In genomic region chr6:29211146-29211545, GRCm38 (mm10) we compare ENCODE assay signal across 8 mouse cellular contexts. TPM values are rescaled to one million over a fixed set of nuclear protein-coding genes. Genes with fewer than 3 reads are reported as not detected.
A peak's percentile ranks its signal among the peaks of the same experiment; 100 is the strongest.
DNase-seq lines count a peak whose midpoint lies in the region; ATAC-seq lines count a peak whose summit lies in the region.

No protein-coding gene starts in this region.

- H3K4me3 ChIP-seq in liver, embryonic 11.5 days (ENCODE audit: low read depth, low read length) = peak overlapping the region; percentile 66
- H3K4me3 ChIP-seq in hindbrain, embryonic 11.5 days (ENCODE audit: low read depth, low read length) = peak overlapping the region; percentile 60
- peak overlapping the region; percentile 64 for H3K4me3 ChIP-seq in midbrain, embryonic 14.5 days (replicated peaks; ENCODE audit: low read depth, low read length)

- ATAC-seq in liver, embryonic 11.5 days (replicated peaks; ENCODE audit: low FRiP score) = no peak
- ATAC-seq in hindbrain, embryonic 11.5 days (ENCODE audit: low FRiP score) = no peak
- ATAC-seq in midbrain, embryonic 14.5 days (ENCODE audit: low FRiP score, low TSS enrichment) = no peak

- 19% methylated on average over 7 of the region's 7 CpGs for WGBS in liver, embryonic 11.5 days
- WGBS in hindbrain, embryonic 11.5 days = 33% methylated on average over 7 of the region's 7 CpGs
- 34% methylated on average over 7 of the region's 7 CpGs for WGBS in midbrain, embryonic 14.5 days

- no peak for DNase-seq in liver, embryonic 11.5 days (ENCODE audit: low spot score)
- DNase-seq in liver = no peak
- DNase-seq in cerebellum, adult 18-20 months = peak; percentile 73 to 80
- DNase-seq in hindbrain, embryonic 11.5 days (ENCODE audit: low spot score) = no peak
- DNase-seq in midbrain, embryonic 14.5 days = peak; percentile 17
- DNase-seq in gastrocnemius, adult 8-10 months (ENCODE audit: low spot score in 2 of 2) = no peak
- no peak for DNase-seq in layer of hippocampus, postnatal 10 days (ENCODE audit: low spot score in 2 of 2)
- no peak for DNase-seq in frontal cortex, postnatal 14 days (ENCODE audit: low spot score in 2 of 2)

- H3K4me2 ChIP-seq in liver, embryonic 11.5 days = peak overlapping the region; percentile 95
- peak overlapping the region; percentile 87 for H3K4me2 ChIP-seq in hindbrain, embryonic 11.5 days (replicated peaks; ENCODE audit: low read depth, low read length)
- H3K4me2 ChIP-seq in midbrain, embryonic 14.5 days (ENCODE audit: low read length) = peak overlapping the region; percentile 84

- H3K27me3 ChIP-seq in liver, embryonic 11.5 days (replicated peaks; ENCODE audit: control insufficient read depth, insufficient read depth, low read length) = peaks cover 19% of the 10 kb centered on the region
- peaks cover 18% of the 10 kb centered on the region for H3K27me3 ChIP-seq in hindbrain, embryonic 11.5 days (ENCODE audit: control insufficient read depth, insufficient read depth, low read length)
- peaks cover 8% of the 10 kb centered on the region; the same call in 1 of the 2 replicates for H3K27me3 ChIP-seq in midbrain, embryonic 14.5 days (ENCODE audit: control insufficient read depth, insufficient read depth, low read length)

- no peaks in the 10 kb centered on the region for H3K9me3 ChIP-seq in liver, embryonic 11.5 days (ENCODE audit: control insufficient read depth, low read length)
- no peaks in the 10 kb centered on the region for H3K9me3 ChIP-seq in hindbrain, embryonic 11.5 days (ENCODE audit: control insufficient read depth, low read length)
- no peaks in the 10 kb centered on the region for H3K9me3 ChIP-seq in midbrain, embryonic 14.5 days (ENCODE audit: control insufficient read depth, low read length)

- peaks cover 21% of the 10 kb centered on the region for H3K4me1 ChIP-seq in liver, embryonic 11.5 days (replicated peaks; ENCODE audit: control insufficient read depth, insufficient read depth, low read length)
- peaks cover 17% of the 10 kb centered on the region for H3K4me1 ChIP-seq in hindbrain, embryonic 11.5 days (replicated peaks; ENCODE audit: control insufficient read depth, insufficient read depth, low read length)
- H3K4me1 ChIP-seq in midbrain, embryonic 14.5 days (ENCODE audit: control insufficient read depth, insufficient read depth, low read length) = peaks cover 48% of the 10 kb centered on the region

- H3K36me3 ChIP-seq in liver, embryonic 11.5 days (ENCODE audit: control insufficient read depth, insufficient read depth, low read length) = no peaks in the 10 kb centered on the region
- 0 out of 2 replicates have a peak, but pooled peaks cover 2% of the 10 kb centered on the region for H3K36me3 ChIP-seq in hindbrain, embryonic 11.5 days (ENCODE audit: control insufficient read depth, insufficient read depth, low read length)
- peaks cover 8% of the 10 kb centered on the region for H3K36me3 ChIP-seq in midbrain, embryonic 14.5 days (ENCODE audit: control insufficient read depth, insufficient read depth, low read length)

- peak overlapping the region; percentile 69; the same call in 1 of the 2 replicates for H3K9ac ChIP-seq in liver, embryonic 11.5 days (ENCODE audit: low read depth, low read length)
- peak overlapping the region; percentile 75 for H3K9ac ChIP-seq in hindbrain, embryonic 11.5 days (ENCODE audit: low read depth, low read length)
- peak overlapping the region; percentile 83 for H3K9ac ChIP-seq in midbrain, embryonic 14.5 days (replicated peaks; ENCODE audit: low read length)

- no peak overlapping the region for H3K27ac ChIP-seq in liver, embryonic 11.5 days (ENCODE audit: low read depth, low read length)
- no peak overlapping the region; the same call in 1 of the 2 replicates for H3K27ac ChIP-seq in hindbrain, embryonic 11.5 days (ENCODE audit: low read depth, low read length)
- H3K27ac ChIP-seq in midbrain, embryonic 14.5 days (replicated peaks; ENCODE audit: low read depth, low read length) = peak overlapping the region; percentile 91

RNA-seq across cellular contexts. Expression of gene Impdh1, which starts 5.0 kb away (rescaled TPM):
- 26.5 and 26.7 TPM in 2 replicates for polyA plus RNA-seq in liver, embryonic 11.5 days (2014; fragmentation: Nextera tagmentation; extraction: Ambion mirVana)
- 34.5 and 39.4 TPM in 2 replicates for polyA plus RNA-seq in hindbrain, embryonic 11.5 days (2014; fragmentation: Nextera tagmentation; extraction: Ambion mirVana)
- 48.3 and 48.5 TPM in 2 replicates for polyA plus RNA-seq in midbrain, embryonic 14.5 days (2014; fragmentation: Nextera tagmentation; extraction: Ambion mirVana)
- total RNA-seq in gastrocnemius, adult 8-10 months (2022) = 10 to 100 TPM in 3 of 4 experiments, 1 to 10 TPM in 1; 9.7 to 13.5 (median 10.9) TPM
- 10 to 100 TPM; 84.5 to 87.2 TPM for total RNA-seq in layer of hippocampus, postnatal 10 days (2021)

RNA-seq across cellular contexts. Expression of gene Prrt4, which starts 31.8 kb away (rescaled TPM):
- polyA plus RNA-seq in liver, embryonic 11.5 days (2014; fragmentation: Nextera tagmentation; extraction: Ambion mirVana) = 0.34 and 0.55 TPM in 2 replicates
- polyA plus RNA-seq in hindbrain, embryonic 11.5 days (2014; fragmentation: Nextera tagmentation; extraction: Ambion mirVana) = 0.60 and 1.7 TPM in 2 replicates
- polyA plus RNA-seq in midbrain, embryonic 14.5 days (2014; fragmentation: Nextera tagmentation; extraction: Ambion mirVana) = 6.2 and 7.5 TPM in 2 replicates
- under 1 TPM; 0.46 to 0.70 (median 0.53) TPM for total RNA-seq in gastrocnemius, adult 8-10 months (2022)
- total RNA-seq in layer of hippocampus, postnatal 10 days (2021) = 10 to 100 TPM in 1 of 2 experiments, 1 to 10 TPM in 1; 8.1 to 10.3 TPM

RNA-seq across cellular contexts. Expression of gene Rbm28, which starts 46.3 kb away (rescaled TPM):
- 48.4 and 54.6 TPM in 2 replicates for polyA plus RNA-seq in liver, embryonic 11.5 days (2014; fragmentation: Nextera tagmentation; extraction: Ambion mirVana)
- polyA plus RNA-seq in hindbrain, embryonic 11.5 days (2014; fragmentation: Nextera tagmentation; extraction: Ambion mirVana) = 68.1 and 69.0 TPM in 2 replicates
- 36.9 and 47.6 TPM in 2 replicates for polyA plus RNA-seq in midbrain, embryonic 14.5 days (2014; fragmentation: Nextera tagmentation; extraction: Ambion mirVana)
- 10 to 100 TPM; 10.7 to 15.9 (median 14.8) TPM for total RNA-seq in gastrocnemius, adult 8-10 months (2022)
- total RNA-seq in layer of hippocampus, postnatal 10 days (2021) = 10 to 100 TPM; 33.7 to 43.6 TPM

Comparison
In these comparisons a context has a peak if more than half of its experiments do, and no peak if none do; other contexts are left out.
1. DNase-seq: peak in cerebellum, adult 18-20 months (2 of 2) and midbrain, embryonic 14.5 days (single experiment); none in liver, embryonic 11.5 days (single experiment), liver (single experiment), hindbrain, embryonic 11.5 days (single experiment), gastrocnemius, adult 8-10 months (0 of 2), layer of hippocampus, postnatal 10 days (0 of 2) and frontal cortex, postnatal 14 days (0 of 2).
2. Peak in every context shown above with its lines, with median percentiles within 50 percentile points of each other: H3K4me2 ChIP-seq, H3K4me3 ChIP-seq and H3K9ac ChIP-seq.